Mouse (Mus musculus): ENCODE data around the gene Tmprss11b.

DNA sequence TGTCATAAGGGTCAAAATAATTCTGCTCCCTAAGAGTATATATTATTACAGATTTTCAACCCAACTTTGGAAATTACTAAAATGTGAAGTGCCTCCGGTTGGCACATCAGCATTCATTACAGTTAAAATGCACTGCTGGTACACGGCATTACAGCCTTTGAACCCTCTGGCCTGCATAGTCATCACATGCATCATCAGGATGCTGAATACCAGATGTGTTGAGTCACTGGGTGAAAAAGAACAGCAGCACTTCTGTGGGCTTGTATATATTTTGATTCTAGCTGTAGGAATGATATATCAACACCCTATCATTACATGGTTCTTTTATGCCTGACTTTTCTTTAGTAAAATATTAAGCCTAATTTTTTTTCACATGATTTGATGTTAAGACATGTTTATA is 45.5 kb downstream of the Tmprss11b start:
- no peak for TF ChIP-seq TAL1 (IDR thresholded peaks at IDR 0.05; ENCODE audit: low read length)
- no peak for TF ChIP-seq GATA1 (IDR thresholded peaks at IDR 0.05; ENCODE audit: low read length)
